Mouse (Mus musculus) stomach, embryonic 14.5 days (tissue): ENCODE data around the gene Oxsm. TPM values are rescaled to one million over a fixed set of nuclear protein-coding genes. Genes with fewer than 3 reads are reported as not detected.

Experiments
- ATAC-seq: fragments of 200-750 bp; cut with Nextera tagmentation; 2 replicates; pipeline ENCODE4 v1.8.0; 2017; ENCODE audit warnings: low read depth, moderate TSS enrichment; ENCODE audit not compliant: insufficient number of reproducible peaks, insufficient read depth, low FRiP score
- H3K27ac ChIP-seq: fragments of 300-500 bp; sonication (generic); 2 replicates; pipeline ENCODE4 v1.5.1; 2014; ENCODE audit warnings: mild to moderate bottlenecking, low read length, moderate library complexity, mixed read lengths
- H3K27me3 ChIP-seq: fragments of 300-500 bp; sonication (generic); 2 replicates; pipeline ENCODE4 v1.6.1; 2014; ENCODE audit warnings: low read length, control low read depth, mixed read lengths; ENCODE audit not compliant: control insufficient read depth, insufficient read depth
- H3K36me3 ChIP-seq: fragments of 300-500 bp; sonication (generic); 2 replicates; pipeline ENCODE4 v1.6.1; 2014; ENCODE audit warnings: mild to moderate bottlenecking, control low read depth, low read length, moderate library complexity, mixed read lengths; ENCODE audit not compliant: control insufficient read depth, insufficient read depth
- H3K4me1 ChIP-seq: fragments of 300-500 bp; sonication (generic); 2 replicates; pipeline ENCODE4 v1.6.1; 2014; ENCODE audit warnings: low read length, control low read depth, mixed read lengths; ENCODE audit not compliant: control insufficient read depth, insufficient read depth
- H3K4me2 ChIP-seq: fragments of 300-500 bp; sonication (generic); replicated peaks from 2 replicates; pipeline ENCODE4 v1.6.1; 2014; ENCODE audit warnings: low read depth, low read length, control low read depth
- H3K4me3 ChIP-seq: fragments of 300-500 bp; sonication (generic); 2 replicates; pipeline ENCODE4 v1.5.1; 2014; ENCODE audit warnings: low read depth, low read length, control low read depth
- H3K9ac ChIP-seq: fragments of 300-500 bp; sonication (generic); replicated peaks from 2 replicates; pipeline ENCODE4 v1.6.1; 2014; ENCODE audit warnings: low read depth, mild to moderate bottlenecking, control low read depth, low read length, moderate library complexity, mixed read lengths
- H3K9me3 ChIP-seq: fragments of 300-500 bp; sonication (generic); 2 replicates; pipeline ENCODE4 v1.6.1; 2016; ENCODE audit warnings: low read depth, low read length, control low read depth; ENCODE audit not compliant: control insufficient read depth
- WGBS: fragments of 180-500 bp; shearing (Covaris S2); extraction: QIAGEN DNeasy Blood & Tissue Kit; methylation state at CpG from one replicate; pipeline ENCODE4 v1.1.7; 2014; 5-methylcytosine and 5-hydroxymethylcytosine counted together
- polyA plus RNA-seq: library from polyadenylated mRNA; unstranded; fragments of >200 nt; fragmentation: Nextera tagmentation; extraction: Ambion mirVana; gene quantifications from 2 replicates; pipeline ENCODE4 v1.2.1, GENCODE M21; 2014

Oxsm gene
- polyA plus RNA-seq, 1 experiment from 2014 or later = 1.5 TPM

DNA sequence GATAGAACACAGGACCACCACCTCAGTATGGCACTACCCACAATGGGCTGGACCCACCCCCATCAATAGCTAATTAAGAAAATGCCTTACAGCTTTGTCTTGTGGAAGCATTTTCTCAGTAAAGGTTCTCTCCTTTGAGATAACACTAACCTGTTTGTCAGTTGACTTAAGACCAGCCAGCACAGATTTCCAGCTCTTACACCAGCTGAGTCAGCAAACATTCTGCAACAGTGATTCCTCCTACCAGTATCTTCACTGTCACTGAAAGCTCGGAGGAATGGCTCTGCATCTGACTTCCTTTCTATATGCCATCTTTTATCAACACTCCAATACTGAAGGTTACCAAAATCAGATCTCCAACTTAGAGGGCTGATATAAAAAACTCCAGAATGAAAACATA lies 54.1 kb downstream of the Oxsm start:
- Histone ChIP-seq H3K4me3 (no peak overlapping the region), H3K4me1 (no peaks in the 10 kb centered on the region), H3K27ac (no peak overlapping the region), H3K9me3 (no peaks in the 10 kb centered on the region), H3K36me3 (no peaks in the 10 kb centered on the region), H3K27me3 (no peaks in the 10 kb centered on the region), H3K9ac (no peak overlapping the region), H3K4me2 (no peak overlapping the region)
- 40% methylated on average over 1 of the region's 1 CpGs for WGBS
- ATAC-seq = no peak

DNA sequence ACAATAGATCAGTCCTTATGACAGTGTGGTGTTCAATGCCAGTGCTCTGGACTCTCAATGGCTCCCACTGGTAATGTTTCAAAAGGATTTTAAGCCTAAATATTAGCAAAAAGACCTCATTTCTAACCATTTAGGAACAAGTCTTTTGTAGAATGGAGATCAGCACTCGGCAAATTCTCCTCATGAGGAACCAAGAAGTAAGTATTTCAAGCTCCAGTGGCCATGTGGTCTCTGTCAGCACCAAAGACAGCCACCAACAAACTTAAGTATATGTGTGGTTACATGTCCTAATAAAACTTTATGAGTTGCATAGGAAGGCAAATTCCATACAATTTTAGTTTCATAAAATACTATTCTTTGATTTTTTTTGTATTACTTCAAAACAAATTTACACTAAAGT lies 55.5 kb downstream of the Oxsm start:
- Histone ChIP-seq H3K4me3 (no peak overlapping the region), H3K36me3 (no peaks in the 10 kb centered on the region), H3K9ac (no peak overlapping the region), H3K4me1 (no peaks in the 10 kb centered on the region), H3K4me2 (no peak overlapping the region), H3K27me3 (no peaks in the 10 kb centered on the region), H3K27ac (no peak overlapping the region), H3K9me3 (no peaks in the 10 kb centered on the region)
- 82% methylated on average over 1 of the region's 1 CpGs for WGBS
- ATAC-seq = no peak

DNA sequence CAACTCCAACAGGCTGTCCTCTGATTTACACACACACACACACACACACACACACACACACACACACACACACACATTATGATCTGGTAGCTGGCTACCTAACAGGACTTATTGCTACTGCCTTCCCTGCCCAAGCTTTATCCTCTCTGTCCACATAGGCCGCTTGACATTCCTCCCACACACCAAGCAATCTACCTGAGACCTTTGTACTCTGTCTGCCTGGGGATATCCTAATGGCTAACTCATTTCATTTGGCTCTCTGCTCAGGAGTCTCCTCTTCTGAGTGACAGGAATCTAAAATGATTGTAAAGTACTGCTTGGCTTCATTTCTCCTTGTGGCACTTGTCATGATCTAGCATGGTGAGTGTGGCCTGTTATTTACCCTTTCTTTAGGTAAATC lies 60.5 kb downstream of the Oxsm start:
- Histone ChIP-seq H3K27me3 (no peaks in the 10 kb centered on the region), H3K4me1 (no peaks in the 10 kb centered on the region), H3K4me2 (no peak overlapping the region), H3K9ac (no peak overlapping the region), H3K36me3 (no peaks in the 10 kb centered on the region), H3K4me3 (no peak overlapping the region), H3K27ac (no peak overlapping the region), H3K9me3 (no peaks in the 10 kb centered on the region)
- WGBS = 79% methylated on average over 1 of the region's 1 CpGs
- ATAC-seq = no peak

Other genes starting within 250 kb of the Oxsm start
- 42.1 and 46.0 TPM in 2 replicates for gene Ngly1, start 528 bp downstream of the Oxsm start, polyA plus RNA-seq
- 64.4 and 81.7 TPM in 2 replicates for gene Top2b, start 115.4 kb upstream of the Oxsm start, polyA plus RNA-seq